Mouse (Mus musculus) limb, embryonic 14.5 days (tissue): ENCODE data around the gene Snai3. TPM values are rescaled to one million over a fixed set of nuclear protein-coding genes. Genes with fewer than 3 reads are reported as not detected.

Experiments used
- ATAC-seq: fragments of 200-750 bp; cut with Nextera tagmentation; 2 replicates; pipeline ENCODE4 v1.8.0; 2017; ENCODE audit warnings: low read depth, moderate number of reproducible peaks, moderate TSS enrichment; ENCODE audit not compliant: low FRiP score
- DNase-seq: peaks from one replicate; pipeline ENCODE4 v3.0.0-alpha.2; 2015; ENCODE audit warnings: low spot score
- H3K27ac ChIP-seq: fragments of 300-500 bp; sonication (generic); replicated peaks from 2 replicates; pipeline ENCODE4 v1.5.1; 2014; ENCODE audit warnings: low read depth, mild to moderate bottlenecking, low read length, moderate library complexity, mixed read lengths
- H3K27me3 ChIP-seq: fragments of 300-500 bp; sonication (generic); 2 replicates; pipeline ENCODE4 v1.6.1; 2014; ENCODE audit warnings: low read length, mixed read lengths; ENCODE audit not compliant: control insufficient read depth, insufficient read depth
- H3K36me3 ChIP-seq: fragments of 300-500 bp; sonication (generic); 2 replicates; pipeline ENCODE4 v1.6.1; 2014; ENCODE audit warnings: mild to moderate bottlenecking, low read length, moderate library complexity, mixed read lengths; ENCODE audit not compliant: control insufficient read depth, insufficient read depth
- H3K4me1 ChIP-seq: fragments of 300-500 bp; sonication (generic); 2 replicates; pipeline ENCODE4 v1.6.1; 2014; ENCODE audit warnings: antibody characterized with exemption, low read length, mixed read lengths; ENCODE audit not compliant: control insufficient read depth, insufficient read depth
- H3K4me2 ChIP-seq: fragments of 300-500 bp; sonication (generic); replicated peaks from 2 replicates; pipeline ENCODE4 v1.6.1; 2014; ENCODE audit warnings: low read depth, mild to moderate bottlenecking, low read length, moderate library complexity; ENCODE audit not compliant: severe bottlenecking
- H3K4me3 ChIP-seq: fragments of 300-500 bp; sonication (generic); replicated peaks from 2 replicates; pipeline ENCODE4 v1.5.1; 2014; ENCODE audit warnings: low read length
- H3K9ac ChIP-seq: fragments of 300-500 bp; sonication (generic); 2 replicates; pipeline ENCODE4 v1.6.1; 2014; ENCODE audit warnings: mild to moderate bottlenecking, low read depth, low read length, moderate library complexity; ENCODE audit not compliant: severe bottlenecking
- H3K9me3 ChIP-seq: fragments of 300-500 bp; sonication (generic); 2 replicates; pipeline ENCODE4 v1.6.1; 2016; ENCODE audit warnings: low read length; ENCODE audit not compliant: control insufficient read depth
- POLR2A ChIP-seq: fragments of 200-500 bp; IDR thresholded peaks from 2 replicates; pipeline ENCODE4 v1.8.0; 2012; ENCODE audit warnings: inconsistent platforms, mild to moderate bottlenecking, moderate library complexity, borderline replicate concordance; ENCODE audit not compliant: insufficient read depth, insufficient read length; ENCODE audit errors: extremely low read depth
- WGBS: fragments of 180-500 bp; shearing (Covaris S2); extraction: QIAGEN DNeasy Blood & Tissue Kit; methylation state at CpG from one replicate; pipeline ENCODE4 v1.1.7; 2014; 5-methylcytosine and 5-hydroxymethylcytosine counted together
- polyA plus RNA-seq, 2 experiments: library from polyadenylated mRNA; depleted of rRNA in 1 of 2; stranded (reverse) in 1 of 2; unstranded in 1 of 2; fragments of >200 nt; fragmentation: Nextera tagmentation in 1 of 2; extraction: Ambion mirVana in 1 of 2; gene quantifications; 2 replicates each; pipeline versions ENCODE4 v1.2.1 to v1.2.3; 2012 to 2014

Snai3 gene
- polyA plus RNA-seq, 2 experiments = 2.1 TPM

- no peak for TF ChIP-seq POLR2A
- peaks cover 14% of the 10 kb centered on the region for H3K4me1 ChIP-seq
- no peak overlapping the region for H3K4me3 ChIP-seq
- ATAC-seq = no peak
- DNase-seq = no peak
- H3K36me3 ChIP-seq = peaks cover 37% of the 10 kb centered on the region
- WGBS = 88% methylated on average over 8 of the region's 8 CpGs
- H3K27ac ChIP-seq = no peak overlapping the region
- no peaks in the 10 kb centered on the region for H3K27me3 ChIP-seq
- no peaks in the 10 kb centered on the region for H3K9me3 ChIP-seq
- no peak overlapping the region for H3K9ac ChIP-seq
- no peak overlapping the region for H3K4me2 ChIP-seq
Measured at GRCm38 (mm10) chr8:122473911-122474421, 13.4 kb upstream of the Snai3 start.

GRCm38 (mm10) chr8:122470691-122471090 lies 10.2 kb upstream of the Snai3 start:
- no peak overlapping the region for H3K9ac ChIP-seq
- no peak for ATAC-seq
- peaks cover 58% of the 10 kb centered on the region for H3K36me3 ChIP-seq
- H3K4me3 ChIP-seq = no peak overlapping the region
- no peak overlapping the region for H3K4me2 ChIP-seq
- H3K9me3 ChIP-seq = no peaks in the 10 kb centered on the region
- peaks cover 9% of the 10 kb centered on the region for H3K4me1 ChIP-seq
- DNase-seq = no peak
- no peak for TF ChIP-seq POLR2A
- no peaks in the 10 kb centered on the region for H3K27me3 ChIP-seq
- no peak overlapping the region for H3K27ac ChIP-seq
- WGBS = 85% methylated on average over 5 of the region's 5 CpGs

- H3K36me3 ChIP-seq = peaks cover 62% of the 10 kb centered on the region
- H3K4me1 ChIP-seq = peaks cover 6% of the 10 kb centered on the region
- DNase-seq = no peak
- H3K9ac ChIP-seq = no peak overlapping the region
- no peaks in the 10 kb centered on the region for H3K27me3 ChIP-seq
- no peak for ATAC-seq
- H3K4me3 ChIP-seq = no peak overlapping the region
- no peak for TF ChIP-seq POLR2A
- H3K4me2 ChIP-seq = no peak overlapping the region
- no peaks in the 10 kb centered on the region for H3K9me3 ChIP-seq
- 82% methylated on average over 10 of the region's 10 CpGs for WGBS
- no peak overlapping the region for H3K27ac ChIP-seq
Measured at GRCm38 (mm10) chr8:122469965-122470364, 9.4 kb upstream of the Snai3 start.

- no peak for TF ChIP-seq POLR2A
- H3K27me3 ChIP-seq = no peaks in the 10 kb centered on the region
- peaks cover under 1% of the 10 kb centered on the region for H3K4me1 ChIP-seq
- H3K9me3 ChIP-seq = no peaks in the 10 kb centered on the region
- no peak for DNase-seq
- no peak overlapping the region for H3K4me2 ChIP-seq
- no peak overlapping the region for H3K27ac ChIP-seq
- peaks cover 62% of the 10 kb centered on the region for H3K36me3 ChIP-seq
- no peak for ATAC-seq
- H3K9ac ChIP-seq = no peak overlapping the region
- WGBS = 76% methylated on average over 6 of the region's 6 CpGs
- H3K4me3 ChIP-seq = no peak overlapping the region
Measured at GRCm38 (mm10) chr8:122469407-122469806, 8.9 kb upstream of the Snai3 start.

GRCm38 (mm10) chr8:122467816-122468215 lies 7.3 kb upstream of the Snai3 start:
- Histone ChIP-seq H3K9ac (no peak overlapping the region), H3K27ac (no peak overlapping the region), H3K27me3 (no peaks in the 10 kb centered on the region), H3K36me3 (peaks cover 51% of the 10 kb centered on the region), H3K4me1 (no peaks in the 10 kb centered on the region), H3K9me3 (no peaks in the 10 kb centered on the region), H3K4me3 (no peak overlapping the region), H3K4me2 (no peak overlapping the region)
- ATAC-seq (no peak), DNase-seq (no peak)
- 85% methylated on average over 13 of the region's 13 CpGs for WGBS
- TF ChIP-seq POLR2A = no peak

GRCm38 (mm10) chr8:122464985-122465384 lies 4.5 kb upstream of the Snai3 start:
- no peak for TF ChIP-seq POLR2A
- Histone ChIP-seq H3K4me3 (no peak overlapping the region), H3K4me2 (no peak overlapping the region), H3K4me1 (peaks cover 10% of the 10 kb centered on the region), H3K36me3 (peaks cover 39% of the 10 kb centered on the region), H3K9ac (no peak overlapping the region), H3K9me3 (no peaks in the 10 kb centered on the region), H3K27ac (no peak overlapping the region), H3K27me3 (peaks cover 17% of the 10 kb centered on the region)
- ATAC-seq (no peak), DNase-seq (no peak)
- 68% methylated on average over 7 of the region's 7 CpGs for WGBS
